Mouse (Mus musculus) neutrophil, adult 5-6 weeks (primary cell): ENCODE data around the gene Dohh. TPM values are rescaled to one million over a fixed set of nuclear protein-coding genes. Genes with fewer than 3 reads are reported as not detected.
A peak's percentile ranks its signal among the peaks of the same experiment; 100 is the strongest.

Source experiments
- ATAC-seq: fragments of 151-379, 151-347 bp; 2 replicates; pipeline ENCODE4 v1.8.0; 2017; ENCODE audit warnings: mild to moderate bottlenecking, moderate TSS enrichment; ENCODE audit not compliant: insufficient number of reproducible peaks, poor library complexity, low FRiP score, severe bottlenecking; ENCODE audit errors: extremely low read depth
- total RNA-seq: library from RNA; stranded (forward); fragments of 200-1000 nt; gene quantifications from 2 replicates; pipeline ENCODE4 v1.2.3, GENCODE M21; 2017

Dohh gene
- total RNA-seq, 1 experiment from 2014 or later, result 11.2 TPM

- ATAC-seq, result peak; percentile 73
Measured at GRCm38 (mm10) chr10:81356352-81356990, 27.8 kb upstream of the Dohh start.

- ATAC-seq, result peak; percentile 75
Measured at GRCm38 (mm10) chr10:81356991-81357844, 27.0 kb upstream of the Dohh start, which contains the start of gene Mfsd12. TSS of gene Mfsd12 (plus strand) at chr10:81357491.

GRCm38 (mm10) chr10:81358209-81358608 is 26.0 kb upstream of the Dohh start:
- ATAC-seq, result no peak

GRCm38 (mm10) chr10:81358841-81359240 is 25.4 kb upstream of the Dohh start:
- ATAC-seq, result no peak

- no peak for ATAC-seq
Measured at GRCm38 (mm10) chr10:81360721-81361120, 23.5 kb upstream of the Dohh start.

- no peak for ATAC-seq
Measured at GRCm38 (mm10) chr10:81362336-81362949, 21.8 kb upstream of the Dohh start.

- no peak for ATAC-seq
Measured at GRCm38 (mm10) chr10:81363436-81364346, 20.5 kb upstream of the Dohh start.

GRCm38 (mm10) chr10:81364666-81365065 is 19.6 kb upstream of the Dohh start:
- ATAC-seq, result no peak

GRCm38 (mm10) chr10:81365073-81365472 is 19.2 kb upstream of the Dohh start:
- ATAC-seq, result no peak

GRCm38 (mm10) chr10:81365672-81366476 is 18.4 kb upstream of the Dohh start, which contains the start of gene 4930404N11Rik:
TSS of gene 4930404N11Rik (minus strand) at chr10:81365816.
- ATAC-seq, result no peak

GRCm38 (mm10) chr10:81366477-81367206 is 17.6 kb upstream of the Dohh start:
- no peak for ATAC-seq

- no peak for ATAC-seq
Measured at GRCm38 (mm10) chr10:81367207-81367495, 17.1 kb upstream of the Dohh start.

GRCm38 (mm10) chr10:81375322-81375721 is 8.9 kb upstream of the Dohh start:
- no peak for ATAC-seq

GRCm38 (mm10) chr10:81376561-81377361 is 7.5 kb upstream of the Dohh start:
- no peak for ATAC-seq

- ATAC-seq, result no peak
Measured at GRCm38 (mm10) chr10:81377362-81377664, 6.9 kb upstream of the Dohh start.

GRCm38 (mm10) chr10:81377793-81378552 is 6.3 kb upstream of the Dohh start, which contains the start of gene Fzr1:
TSS of gene Fzr1 (minus strand) at chr10:81378516.
- ATAC-seq, result no peak
